Mouse (Mus musculus): Measurements from ENCODE around the gene Wdr63.

Gene Wdr63

DNA sequence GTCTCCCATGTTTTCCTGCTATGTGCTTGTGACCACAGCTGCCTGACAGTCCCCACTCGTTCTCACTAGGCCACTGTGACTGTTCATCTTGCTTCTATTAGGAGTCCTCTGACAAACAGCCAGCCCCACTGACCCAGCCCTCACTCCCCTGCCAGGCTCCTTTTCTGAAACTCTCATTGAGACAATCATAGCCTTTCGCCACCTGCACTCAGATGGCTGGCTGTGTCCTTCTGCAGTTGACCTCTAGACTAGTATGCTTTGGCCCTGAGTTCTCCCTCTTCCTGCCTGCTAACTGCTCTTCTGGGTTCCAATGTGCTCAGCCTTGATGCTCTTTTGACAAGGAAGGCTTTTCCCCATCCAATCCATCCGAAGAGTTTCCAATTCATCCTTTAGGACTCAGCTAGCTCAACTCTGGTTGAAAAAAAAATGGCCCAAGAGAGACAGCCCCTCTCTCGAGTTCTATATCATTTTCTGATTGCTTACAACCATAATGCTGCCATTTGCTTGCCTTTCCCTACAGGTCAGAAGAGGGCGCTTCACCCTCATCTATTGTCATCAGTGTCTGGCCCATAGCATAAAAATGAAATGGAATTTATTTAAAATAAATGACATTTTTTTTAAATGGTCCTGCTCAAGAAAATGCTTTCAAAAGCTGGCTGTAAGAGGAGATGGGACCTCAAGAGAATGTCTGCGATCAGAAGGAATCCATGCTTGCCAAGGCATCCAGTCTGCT lies 54.7 kb downstream of the Wdr63 start:
- DNase-seq (ENCODE audit: low spot score) = no peak

GRCm38 (mm10) chr3:146051277-146052007 lies 56.5 kb downstream of the Wdr63 start:
- DNase-seq (ENCODE audit: low spot score) = peak; percentile 63

GRCm38 (mm10) chr3:146049951-146050350 lies 58.0 kb downstream of the Wdr63 start:
- DNase-seq (ENCODE audit: low spot score) = no peak

- DNase-seq (ENCODE audit: low spot score) = peak; percentile 67
Measured at GRCm38 (mm10) chr3:146047704-146048207, 60.2 kb downstream of the Wdr63 start.

DNA sequence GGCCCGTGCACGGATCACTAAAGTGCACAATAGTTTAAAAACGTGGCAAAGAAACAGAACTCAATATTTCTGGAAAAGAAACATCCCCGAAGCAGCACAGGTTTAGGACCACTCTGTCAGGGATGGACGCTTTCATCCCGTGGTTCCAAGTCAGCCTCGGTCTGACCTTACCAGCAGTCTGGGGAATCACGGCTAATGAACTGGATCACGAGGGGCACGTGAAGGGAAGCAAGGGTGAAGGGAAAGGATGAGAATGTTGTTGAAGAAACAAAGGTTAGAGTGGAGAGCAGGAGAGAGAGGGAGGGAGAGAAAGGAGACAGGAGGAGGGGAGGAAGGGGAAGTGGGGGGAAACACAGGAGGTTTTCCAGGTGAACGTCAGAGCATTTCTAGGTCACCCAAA lies 61.9 kb downstream of the Wdr63 start:
- DNase-seq (ENCODE audit: low spot score) = no peak

- no peak for DNase-seq (ENCODE audit: low spot score)
Measured at GRCm38 (mm10) chr3:146044977-146045376, 63.0 kb downstream of the Wdr63 start.

DNA sequence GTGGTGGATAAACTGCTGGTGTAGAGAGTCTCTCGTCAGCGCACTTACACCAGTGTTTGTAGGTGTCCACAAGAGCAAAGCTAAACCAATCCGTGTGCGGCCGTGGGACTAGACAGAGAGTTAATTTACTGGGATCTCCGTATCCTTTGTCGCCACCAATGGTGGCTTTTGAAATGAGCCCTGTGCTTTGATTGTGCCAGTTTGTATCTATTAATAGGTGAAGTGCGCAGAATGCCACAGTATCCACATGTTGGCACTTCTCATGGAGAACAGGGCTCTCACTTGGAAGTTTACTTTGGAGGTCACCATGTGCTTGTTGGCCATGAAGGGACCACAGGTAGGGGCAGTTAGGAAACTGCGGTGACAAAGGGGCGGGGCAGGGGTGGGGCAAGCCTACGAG lies 66.5 kb downstream of the Wdr63 start:
- DNase-seq (ENCODE audit: low spot score) = no peak

GRCm38 (mm10) chr3:146039132-146039903 lies 68.6 kb downstream of the Wdr63 start:
- no peak for DNase-seq (ENCODE audit: low spot score)

DNA sequence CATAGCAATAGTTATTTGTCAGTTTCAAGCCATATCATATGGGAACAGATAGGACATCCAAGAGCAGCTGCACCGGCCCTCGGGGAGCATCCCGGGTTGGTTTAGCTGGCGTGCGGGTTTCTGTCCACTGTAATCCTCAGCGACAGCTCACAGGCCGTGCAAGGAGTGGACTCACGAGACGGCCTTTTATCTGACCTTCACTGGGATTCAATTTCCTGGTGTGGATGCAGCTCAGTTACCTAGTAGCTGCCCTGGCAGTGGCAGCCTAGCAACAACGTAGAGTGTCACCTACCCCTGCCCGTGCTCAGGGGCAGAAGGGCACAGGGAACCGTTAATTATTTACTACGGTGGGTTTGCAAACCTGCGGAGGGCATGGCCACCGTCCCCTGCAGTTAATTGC lies 70.0 kb downstream of the Wdr63 start:
- no peak for DNase-seq (ENCODE audit: low spot score)

GRCm38 (mm10) chr3:146032976-146033375 lies 75.0 kb downstream of the Wdr63 start:
- DNase-seq (ENCODE audit: low spot score) = no peak

- no peak for DNase-seq (ENCODE audit: low spot score)
Measured at GRCm38 (mm10) chr3:146030255-146030836, 77.6 kb downstream of the Wdr63 start.

- DNase-seq (ENCODE audit: low spot score) = no peak
Measured at GRCm38 (mm10) chr3:146029234-146029633, 78.7 kb downstream of the Wdr63 start.

- DNase-seq (ENCODE audit: low spot score) = no peak
Measured at GRCm38 (mm10) chr3:146028406-146028805, 79.5 kb downstream of the Wdr63 start.

DNA sequence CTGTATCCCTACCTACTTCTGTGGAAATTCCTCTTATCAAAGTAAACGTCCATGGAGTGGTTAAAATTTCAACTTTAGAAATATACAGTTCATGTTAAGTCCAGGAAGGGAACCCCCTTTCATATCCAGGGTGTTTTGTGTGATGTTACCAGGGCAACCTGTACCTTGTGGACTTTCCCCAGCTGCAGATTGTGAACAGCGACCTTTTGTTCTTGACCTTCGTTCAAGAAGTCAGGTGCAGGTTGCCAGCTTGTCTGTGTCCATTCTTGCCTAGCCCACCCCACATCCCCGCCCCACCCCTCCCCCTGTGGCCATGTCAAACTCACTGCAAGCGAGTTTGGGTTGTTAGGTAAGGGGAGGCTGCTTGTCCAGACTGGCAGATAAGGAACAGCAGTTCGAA lies 80.8 kb downstream of the Wdr63 start:
- DNase-seq (ENCODE audit: low spot score) = no peak

GRCm38 (mm10) chr3:146025499-146025898 lies 82.4 kb downstream of the Wdr63 start:
- DNase-seq (ENCODE audit: low spot score) = no peak

DNA sequence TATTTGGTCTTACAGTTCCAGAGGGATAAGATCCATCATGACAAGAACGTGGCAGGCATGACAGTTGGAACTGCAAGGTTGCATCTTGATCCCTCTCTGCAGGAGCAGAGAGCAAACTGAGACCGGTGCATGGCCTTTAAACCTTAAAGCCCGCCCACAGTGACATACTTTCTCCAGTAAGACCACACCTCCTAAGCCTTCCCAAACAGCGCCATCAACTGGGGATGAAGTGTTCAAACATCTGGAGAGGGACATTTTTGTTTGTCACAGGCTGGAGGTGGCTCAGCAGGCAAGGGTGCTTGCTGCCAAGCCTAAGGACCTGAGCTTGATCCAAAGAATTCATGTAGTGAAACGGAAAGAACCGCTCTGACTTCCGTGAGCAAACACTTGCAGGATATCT lies 83.2 kb downstream of the Wdr63 start:
- DNase-seq (ENCODE audit: low spot score) = no peak

- no peak for DNase-seq (ENCODE audit: low spot score)
Measured at GRCm38 (mm10) chr3:146022232-146022631, 85.7 kb downstream of the Wdr63 start.

GRCm38 (mm10) chr3:146017521-146017920 lies 90.4 kb downstream of the Wdr63 start:
- DNase-seq (ENCODE audit: low spot score) = no peak

DNA sequence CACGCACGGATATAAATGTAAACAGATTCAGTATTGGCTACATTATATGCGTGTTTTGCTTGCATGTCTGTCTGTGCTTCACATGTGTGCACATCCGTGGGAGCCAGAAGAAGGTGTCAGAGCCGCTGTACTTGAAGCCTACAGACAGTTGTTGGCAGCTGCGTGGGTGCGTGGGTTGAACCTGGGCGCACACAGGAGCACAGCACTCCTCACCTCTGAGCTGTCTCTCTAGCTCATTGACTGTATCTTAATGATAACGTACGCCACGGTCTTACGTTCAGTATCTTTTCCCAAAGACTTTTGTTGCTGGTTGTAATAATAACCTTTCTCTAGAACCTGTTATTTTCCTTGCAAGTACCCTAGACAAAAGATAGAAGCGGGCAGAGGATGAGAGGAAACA lies 91.0 kb downstream of the Wdr63 start:
- no peak for DNase-seq (ENCODE audit: low spot score)

DNA sequence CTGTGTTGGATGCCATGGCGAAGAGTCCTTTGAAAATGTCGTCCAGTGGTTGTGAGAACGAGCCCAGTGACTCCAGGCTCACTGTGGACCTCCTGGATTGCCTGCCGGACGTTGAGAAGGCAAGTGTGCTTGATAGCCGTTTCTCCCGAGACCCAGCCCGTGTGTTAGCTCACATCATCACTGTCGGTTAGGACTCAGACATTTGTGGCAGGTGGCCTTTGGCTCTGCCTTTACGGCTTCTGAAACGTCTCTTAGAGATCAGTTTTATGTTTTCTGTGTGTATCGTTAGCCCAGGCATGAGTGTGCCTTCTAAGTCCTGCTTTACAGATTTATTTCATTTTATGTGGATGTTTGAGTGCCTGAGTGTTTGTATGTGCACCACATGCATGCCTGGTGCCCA lies 93.6 kb downstream of the Wdr63 start:
- no peak for DNase-seq (ENCODE audit: low spot score)

GRCm38 (mm10) chr3:146013490-146013889 lies 94.4 kb downstream of the Wdr63 start:
- no peak for DNase-seq (ENCODE audit: low spot score)

DNA sequence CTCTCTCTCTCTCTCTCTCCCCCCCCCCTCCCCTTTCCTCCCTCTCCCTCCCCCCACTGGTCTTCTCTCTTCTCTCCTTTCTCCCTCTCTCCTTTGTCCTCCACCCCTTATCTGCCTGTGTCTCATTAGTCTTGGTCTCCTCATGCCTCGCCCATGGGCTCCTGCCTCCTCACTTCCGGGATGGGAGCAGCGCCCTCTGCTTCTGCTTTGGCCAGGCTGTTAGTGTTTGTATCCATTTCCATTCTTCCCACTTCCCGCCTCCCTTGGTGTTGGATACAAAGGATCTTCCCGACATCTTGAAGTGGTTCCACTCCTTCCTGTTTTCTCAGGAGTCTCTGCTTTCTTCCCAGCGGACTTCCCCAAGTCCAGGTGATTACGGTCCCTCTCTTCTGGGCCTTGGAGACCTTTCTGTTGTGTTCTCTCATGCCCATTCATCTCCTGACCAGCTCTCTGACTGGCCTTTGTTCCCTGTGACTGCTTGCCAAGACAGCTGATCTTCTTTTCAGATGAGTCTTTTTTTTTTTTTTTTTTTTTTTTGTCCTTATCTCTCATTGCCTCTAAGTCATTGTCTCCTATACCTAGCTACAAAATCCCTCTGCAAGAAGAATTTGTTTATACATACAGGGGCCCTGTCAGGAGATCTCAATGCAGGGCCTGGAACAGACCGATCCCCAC lies 96.2 kb downstream of the Wdr63 start:
- DNase-seq (ENCODE audit: low spot score) = no peak

Measured in MN1 (cell line).